Mouse (Mus musculus): ENCODE results near the gene Scn3a. TPM values are rescaled to one million over a fixed set of nuclear protein-coding genes. Genes with fewer than 3 reads are reported as not detected.
A peak's percentile ranks its signal among the peaks of the same experiment; 100 is the strongest.

Scn3a gene
- total RNA-seq (2021), result under 1 TPM; 0.18 to 0.25 TPM
- long read RNA-seq, experiment 1, result 0 reads
- long read RNA-seq, experiment 2, result 0 reads

GRCm38 (mm10) chr2:65566793-65567787 is at the start of gene Scn3a:
Scn3a (minus strand) TSS chr2:65567627.
- Histone ChIP-seq H3K4me3 (peak within 1 kb of the TSS; percentile 5), H3K27ac (no peak within 1 kb of the TSS)
- peak; percentile 24 for DNase-seq
- intact Hi-C loops (cut with DNase I), result loop anchor here (1.0 to 10.0 kb wide), 3 partner anchors 153 to 422 kb away; no protein-coding TSS in a partner anchor
- TF ChIP-seq CTCF (IDR thresholded peaks at IDR 0.05), result peak; percentile 86

- no peak for DNase-seq
- H3K27ac ChIP-seq, result no peak overlapping the region
- no peak overlapping the region for H3K4me3 ChIP-seq
- intact Hi-C loops (cut with DNase I), result no loop called here
- TF ChIP-seq CTCF (IDR thresholded peaks at IDR 0.05), result no peak
These were observed 44.5 kb upstream of the Scn3a start for GRCm38 (mm10) chr2:65611887-65612286.

- Histone ChIP-seq H3K27ac (no peak overlapping the region), H3K4me3 (no peak overlapping the region)
- DNase-seq, result no peak
- TF ChIP-seq CTCF (IDR thresholded peaks at IDR 0.05), result no peak
- intact Hi-C loops (cut with DNase I), result no loop called here
These were observed 40.4 kb upstream of the Scn3a start for GRCm38 (mm10) chr2:65607813-65608212.

GRCm38 (mm10) chr2:65587679-65588078 is 20.3 kb upstream of the Scn3a start:
- DNase-seq, result no peak
- no peak overlapping the region for H3K4me3 ChIP-seq
- H3K27ac ChIP-seq, result no peak overlapping the region
- intact Hi-C loops (cut with DNase I), result no loop called here
- no peak for TF ChIP-seq CTCF (IDR thresholded peaks at IDR 0.05)

- intact Hi-C loops (cut with DNase I), result loop anchor here (1.0 to 10.0 kb wide), 3 partner anchors 154 to 423 kb away; no protein-coding TSS in a partner anchor
- DNase-seq, result no peak
- TF ChIP-seq CTCF (IDR thresholded peaks at IDR 0.05), result no peak
- Histone ChIP-seq H3K27ac (no peak overlapping the region), H3K4me3 (no peak overlapping the region)
These were observed 498 bp upstream of the Scn3a start for GRCm38 (mm10) chr2:65567925-65568324.

- Histone ChIP-seq H3K4me3 (no peak overlapping the region), H3K27ac (no peak overlapping the region)
- no peak for TF ChIP-seq CTCF (IDR thresholded peaks at IDR 0.05)
- DNase-seq, result no peak
- intact Hi-C loops (cut with DNase I), result loop anchor here (10.0 kb wide), 1 partner anchor 419 kb away; no protein-coding TSS in a partner anchor
These were observed 3.5 kb downstream of the Scn3a start for GRCm38 (mm10) chr2:65563898-65564297.

- DNase-seq, result no peak
- Histone ChIP-seq H3K27ac (no peak overlapping the region), H3K4me3 (no peak overlapping the region)
- intact Hi-C loops (cut with DNase I), result no loop called here
- no peak for TF ChIP-seq CTCF (IDR thresholded peaks at IDR 0.05)
These were observed 9.7 kb downstream of the Scn3a start for GRCm38 (mm10) chr2:65557719-65558118.

- H3K4me3 ChIP-seq, result no peak overlapping the region
- no peak for TF ChIP-seq CTCF (IDR thresholded peaks at IDR 0.05)
- no peak overlapping the region for H3K27ac ChIP-seq
- intact Hi-C loops (cut with DNase I), result loop anchor here (5.0 kb wide), 1 partner anchor 67 kb away; no protein-coding TSS in a partner anchor
- DNase-seq, result no peak
These were observed 12.8 kb downstream of the Scn3a start for GRCm38 (mm10) chr2:65554662-65555061.

- intact Hi-C loops (cut with DNase I), result loop anchor here (5.0 kb wide), 1 partner anchor 66 kb away; no protein-coding TSS in a partner anchor
- DNase-seq, result no peak
- no peak for TF ChIP-seq CTCF (IDR thresholded peaks at IDR 0.05)
- Histone ChIP-seq H3K27ac (no peak overlapping the region), H3K4me3 (no peak overlapping the region)
These were observed 14.0 kb downstream of the Scn3a start for GRCm38 (mm10) chr2:65553473-65553872.

GRCm38 (mm10) chr2:65552727-65553126 is 14.7 kb downstream of the Scn3a start:
- intact Hi-C loops (cut with DNase I), result loop anchor here (5.0 kb wide), 1 partner anchor 65 kb away; no protein-coding TSS in a partner anchor
- no peak for DNase-seq
- peak overlapping the region; percentile 73 for H3K27ac ChIP-seq
- peak overlapping the region; percentile 41 for H3K4me3 ChIP-seq
- TF ChIP-seq CTCF (IDR thresholded peaks at IDR 0.05), result no peak

GRCm38 (mm10) chr2:65552222-65552621 is 15.2 kb downstream of the Scn3a start:
- peak; percentile 38 for DNase-seq
- intact Hi-C loops (cut with DNase I), result loop anchor here (5.0 kb wide), 1 partner anchor 65 kb away; no protein-coding TSS in a partner anchor
- H3K4me3 ChIP-seq, result no peak overlapping the region
- no peak overlapping the region for H3K27ac ChIP-seq
- no peak for TF ChIP-seq CTCF (IDR thresholded peaks at IDR 0.05)

- Histone ChIP-seq H3K4me3 (no peak overlapping the region), H3K27ac (no peak overlapping the region)
- no peak for DNase-seq
- intact Hi-C loops (cut with DNase I), result loop anchor here (5.0 kb wide), 1 partner anchor 64 kb away; no protein-coding TSS in a partner anchor
- no peak for TF ChIP-seq CTCF (IDR thresholded peaks at IDR 0.05)
These were observed 15.7 kb downstream of the Scn3a start for GRCm38 (mm10) chr2:65551736-65552135.

- intact Hi-C loops (cut with DNase I), result loop anchor here (5.0 kb wide), 1 partner anchor 63 kb away; no protein-coding TSS in a partner anchor
- no peak for DNase-seq
- Histone ChIP-seq H3K27ac (no peak overlapping the region), H3K4me3 (no peak overlapping the region)
- TF ChIP-seq CTCF (IDR thresholded peaks at IDR 0.05), result no peak
These were observed 16.9 kb downstream of the Scn3a start for GRCm38 (mm10) chr2:65550564-65550963.
